Mouse (Mus musculus): Measurements from ENCODE around the gene Zc3h6.

Gene Zc3h6

DNA sequence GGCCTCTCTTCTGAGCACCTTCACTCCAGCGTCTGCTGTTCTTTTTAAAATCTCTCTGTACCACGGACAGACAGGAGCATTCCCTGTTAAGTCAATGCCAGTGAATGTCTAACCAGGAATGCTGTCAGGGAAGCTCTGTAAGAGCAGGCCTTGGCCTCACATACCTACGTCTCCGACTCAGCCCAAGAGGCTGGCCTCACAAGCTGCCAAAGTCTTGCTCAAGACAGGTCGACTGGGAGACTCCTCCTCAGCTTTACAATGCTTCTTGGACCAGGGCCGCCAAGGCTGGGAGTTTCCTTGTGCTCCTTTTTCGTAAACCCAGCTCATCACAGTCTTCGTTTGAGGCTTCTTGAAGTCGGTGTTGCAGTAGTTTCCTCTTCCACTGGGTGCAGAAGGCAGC, 57.6 kb downstream of the Zc3h6 start:
- in situ Hi-C loops (cut with MboI), result no loop called here

GRCm38 (mm10) chr2:129035381-129035780, 68.2 kb downstream of the Zc3h6 start:
- in situ Hi-C loops (cut with MboI), result no loop called here

DNA sequence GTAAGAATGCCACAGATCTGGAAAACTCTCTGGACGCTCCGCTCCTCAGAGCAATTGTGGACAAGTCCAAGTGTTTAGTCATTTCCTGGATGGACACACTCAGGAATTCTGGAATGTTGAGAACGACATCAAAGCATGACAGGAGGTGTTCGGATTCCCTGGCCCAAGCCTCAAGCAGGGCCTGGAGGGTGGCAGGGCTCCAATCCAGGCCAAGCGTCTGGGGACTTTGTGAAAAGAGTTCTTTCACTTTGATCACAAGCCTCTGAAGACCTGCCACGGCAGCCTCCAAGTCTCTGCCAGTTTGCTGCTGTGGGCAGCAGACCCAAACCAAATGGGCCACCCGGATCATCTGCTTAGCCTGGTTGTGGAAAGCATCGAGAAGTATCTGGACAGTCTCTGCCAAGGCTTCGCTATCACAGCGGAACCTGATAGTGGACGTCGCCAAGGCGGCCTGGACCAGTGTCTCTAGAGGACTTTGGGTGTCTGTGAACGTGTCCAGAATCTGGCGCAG, 71.3 kb downstream of the Zc3h6 start:
- in situ Hi-C loops (cut with MboI), result no loop called here

DNA sequence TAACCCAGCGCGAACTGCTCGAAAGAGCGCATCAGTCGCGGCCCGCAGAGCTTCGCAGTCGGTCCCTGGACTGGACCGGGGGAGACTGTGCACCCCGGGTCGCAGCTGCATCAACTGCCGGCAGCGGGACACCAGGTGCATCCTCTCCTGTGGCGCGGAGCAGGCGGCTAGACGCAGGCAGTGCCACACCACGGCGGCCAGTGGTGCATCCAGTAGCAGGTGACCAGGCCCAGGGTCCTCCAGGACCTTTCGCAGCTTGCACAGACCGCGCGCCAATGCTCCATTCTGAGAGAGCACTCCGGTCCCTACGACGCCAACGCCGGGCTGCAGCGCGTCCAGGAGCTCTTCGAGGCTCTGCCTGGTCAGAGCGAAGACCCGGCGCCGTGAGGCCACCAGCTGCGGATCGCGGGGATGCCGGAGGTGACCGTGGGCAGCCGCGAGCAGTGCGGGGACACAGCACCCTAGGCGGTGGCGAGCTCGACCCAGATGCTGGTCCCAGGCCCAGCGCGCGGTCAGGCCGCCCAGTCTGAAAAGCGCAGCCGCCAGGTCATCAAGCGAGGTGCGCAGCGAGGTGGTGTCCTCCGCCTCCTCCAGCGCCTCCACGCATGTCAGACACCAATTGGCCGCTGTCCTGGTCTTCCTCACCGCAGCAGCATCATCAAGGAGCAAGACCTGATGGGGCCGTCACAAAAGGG, 71.9 kb downstream of the Zc3h6 start:
- in situ Hi-C loops (cut with MboI), result no loop called here

DNA sequence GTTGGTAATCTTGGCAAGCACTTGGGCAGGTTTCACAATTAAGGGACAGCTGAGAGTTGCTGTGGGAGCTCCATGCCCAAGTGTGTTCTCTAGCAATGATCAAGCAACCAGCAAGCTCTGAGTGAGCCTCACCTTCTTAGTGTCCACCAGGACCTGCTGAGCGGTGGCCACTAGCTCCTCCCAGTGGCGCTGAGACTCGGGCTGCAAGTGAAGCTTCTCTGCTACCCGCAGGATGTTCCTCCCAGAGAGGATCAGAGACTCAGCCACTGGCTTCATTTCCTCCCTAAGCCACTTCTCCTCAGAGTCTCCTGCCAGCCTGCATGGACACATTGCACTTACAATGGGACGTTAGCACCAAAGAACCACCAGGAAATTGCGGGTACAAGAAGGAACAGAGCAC, 73.4 kb downstream of the Zc3h6 start:
- in situ Hi-C loops (cut with MboI), result no loop called here

GRCm38 (mm10) chr2:129046172-129046845, 79.1 kb downstream of the Zc3h6 start:
- in situ Hi-C loops (cut with MboI), result no loop called here

- in situ Hi-C loops (cut with MboI), result no loop called here
Observed at GRCm38 (mm10) chr2:129046846-129047196, 79.6 kb downstream of the Zc3h6 start.

- in situ Hi-C loops (cut with MboI), result no loop called here
Observed at GRCm38 (mm10) chr2:129047811-129048210, 80.6 kb downstream of the Zc3h6 start, which contains the start of gene Vinac1. Gene Vinac1, minus strand, starts transcription at chr2:129048172.

- in situ Hi-C loops (cut with MboI), result loop anchor here (10.0 kb wide), 1 partner anchor 108 kb away; the partner anchor contains the start of gene Zc3h8
Observed at GRCm38 (mm10) chr2:129052451-129052983, 85.3 kb downstream of the Zc3h6 start.

DNA sequence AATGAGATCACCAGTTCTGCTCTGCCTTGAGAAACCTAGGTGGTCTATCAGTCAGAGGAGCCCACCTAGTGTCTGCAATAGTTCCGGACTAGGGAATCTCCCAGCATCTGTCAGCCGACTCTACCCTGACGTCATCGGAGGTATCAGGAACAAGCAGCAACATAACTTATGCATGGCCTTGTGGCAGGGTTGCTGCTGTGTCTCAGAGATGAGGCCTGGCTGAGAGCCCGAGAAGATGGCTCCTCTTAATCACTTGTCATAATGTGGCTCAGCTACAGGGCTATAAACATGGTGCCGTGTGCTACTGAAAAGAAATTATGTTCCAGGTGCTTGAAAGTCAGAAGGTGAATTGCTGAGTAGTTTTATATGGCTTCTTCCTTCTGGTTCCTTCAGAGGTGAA, 88.5 kb downstream of the Zc3h6 start:
- in situ Hi-C loops (cut with MboI), result loop anchor here (10.0 kb wide), 1 partner anchor 111 kb away; the partner anchor contains the start of gene Zc3h8

- in situ Hi-C loops (cut with MboI), result loop anchor here (10.0 kb wide), 1 partner anchor 112 kb away; the partner anchor contains the start of gene Zc3h8
Observed at GRCm38 (mm10) chr2:129056597-129056996, 89.4 kb downstream of the Zc3h6 start.

- in situ Hi-C loops (cut with MboI), result loop anchor here (10.0 kb wide), 1 partner anchor 112 kb away; the partner anchor contains the start of gene Zc3h8
Observed at GRCm38 (mm10) chr2:129057256-129057655, 90.1 kb downstream of the Zc3h6 start.

DNA sequence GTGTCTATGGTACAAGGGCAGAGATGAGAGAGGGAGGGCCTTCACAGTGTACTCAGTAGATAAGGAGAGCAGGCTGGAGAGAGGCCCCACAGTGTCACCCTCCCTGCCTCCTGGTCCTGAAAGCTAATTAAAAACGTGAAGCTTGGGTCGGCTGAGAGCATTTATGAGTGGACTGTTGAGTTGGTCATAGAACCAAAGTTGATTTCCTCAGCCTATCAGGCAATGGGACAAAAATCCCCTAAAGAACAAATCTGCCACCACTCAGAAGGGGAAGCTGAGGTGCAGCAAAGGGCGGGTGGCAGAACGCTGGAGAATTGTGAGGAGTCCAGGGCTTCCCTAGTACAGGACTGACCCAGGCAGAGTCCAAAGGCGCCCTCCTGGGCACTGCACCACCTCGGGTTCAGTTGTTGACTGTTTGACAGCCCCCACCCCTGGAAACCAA, 90.7 kb downstream of the Zc3h6 start:
- in situ Hi-C loops (cut with MboI), result loop anchor here (10.0 kb wide), 1 partner anchor 113 kb away; the partner anchor contains the start of gene Zc3h8

DNA sequence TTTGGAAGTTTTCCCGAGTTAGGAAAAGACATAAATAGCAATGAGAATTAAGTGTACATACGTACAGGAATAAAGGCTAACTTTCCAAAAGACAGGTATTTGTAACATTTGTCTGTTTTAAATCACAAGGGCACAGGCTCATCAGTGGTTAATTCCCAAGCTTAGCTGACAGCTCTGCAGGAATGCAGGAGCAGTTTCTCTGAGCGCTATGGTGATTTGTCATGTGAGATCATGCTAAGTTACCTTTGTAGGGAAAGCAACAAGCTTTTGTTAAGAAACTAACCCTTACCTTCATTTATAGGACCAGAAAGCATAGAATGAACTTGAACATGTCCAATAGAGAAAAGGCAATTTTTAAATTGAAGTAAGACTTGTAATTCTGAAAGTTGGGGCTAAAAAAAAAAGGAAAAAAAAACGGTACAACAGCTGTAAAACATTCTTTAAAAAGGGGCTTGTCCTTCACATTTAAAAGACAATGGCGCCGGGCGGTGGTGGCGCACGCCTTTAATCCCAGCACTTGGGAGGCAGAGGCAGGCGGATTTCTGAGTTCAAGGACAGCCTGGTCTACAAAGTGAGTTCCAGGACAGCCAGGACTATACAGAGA, 94.4 kb downstream of the Zc3h6 start:
- in situ Hi-C loops (cut with MboI), result no loop called here

- in situ Hi-C loops (cut with MboI), result no loop called here
Observed at GRCm38 (mm10) chr2:129065437-129066282, 98.5 kb downstream of the Zc3h6 start, which contains the start of gene Ttl. Gene Ttl, plus strand, starts transcription at chr2:129065942.

- in situ Hi-C loops (cut with MboI), result no loop called here
Observed at GRCm38 (mm10) chr2:129066326-129066725, 99.1 kb downstream of the Zc3h6 start.
